8 mouse cellular contexts compared by ENCODE assay signal in the genomic region with DNA sequence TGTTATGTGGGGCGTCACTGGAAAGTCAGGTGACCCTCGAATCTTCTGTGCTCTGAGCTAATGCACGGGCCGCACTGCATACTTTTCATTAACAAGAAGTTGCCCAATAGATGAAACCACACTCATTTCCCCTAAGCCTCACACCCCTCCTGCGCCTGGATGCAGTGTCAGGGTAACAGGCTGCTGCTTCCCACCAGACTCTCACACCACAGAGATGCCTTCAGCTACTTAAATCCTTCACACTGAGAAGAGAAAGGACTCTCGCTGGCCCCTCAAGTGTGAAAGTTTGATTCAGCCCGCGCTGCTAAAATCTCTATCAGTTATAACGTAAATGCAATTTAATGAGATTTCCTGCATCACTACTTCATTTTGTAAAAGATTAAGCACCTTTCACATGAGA. TPM values are rescaled to one million over a fixed set of nuclear protein-coding genes. Genes with fewer than 3 reads are reported as not detected.
DNase-seq lines count a peak whose midpoint lies in the region; ATAC-seq lines count a peak whose summit lies in the region.

No protein-coding gene starts in this region.

- DNase-seq in right cerebral cortex, postnatal 4 days = peak; percentile 8
- DNase-seq in right cerebral cortex, postnatal 14 days = no peak
- peak; percentile 8 for DNase-seq in kidney, postnatal 14 days
- DNase-seq in layer of hippocampus, adult 11-12 months (ENCODE audit: low spot score) = no peak
- no peak for DNase-seq in thymus, postnatal 25 days
- no peak for DNase-seq in spleen, postnatal 36 days (ENCODE audit: low spot score in 2 of 2)

- peaks cover 12% of the 10 kb centered on the region for H3K4me1 ChIP-seq in forebrain, embryonic 16.5 days (replicated peaks; ENCODE audit: control insufficient read depth, insufficient read depth, low read length)
- peaks cover 12% of the 10 kb centered on the region for H3K4me1 ChIP-seq in midbrain, embryonic 16.5 days (ENCODE audit: control insufficient read depth, insufficient read depth, low read length)

- no peaks in the 10 kb centered on the region for H3K27me3 ChIP-seq in forebrain, embryonic 16.5 days (replicated peaks; ENCODE audit: control insufficient read depth, insufficient read depth, low read length)
- H3K27me3 ChIP-seq in midbrain, embryonic 16.5 days (ENCODE audit: control insufficient read depth, insufficient read depth, low read depth, low read length) = no peaks in the 10 kb centered on the region

- H3K4me3 ChIP-seq in forebrain, embryonic 16.5 days (replicated peaks; ENCODE audit: low read length) = peak overlapping the region; percentile 30
- H3K4me3 ChIP-seq in midbrain, embryonic 16.5 days (ENCODE audit: low read depth, low read length) = peak overlapping the region; percentile 37

- no peaks in the 10 kb centered on the region for H3K36me3 ChIP-seq in forebrain, embryonic 16.5 days (ENCODE audit: control insufficient read depth, insufficient read depth)
- H3K36me3 ChIP-seq in midbrain, embryonic 16.5 days (ENCODE audit: control insufficient read depth, insufficient read depth, low read length) = no peaks in the 10 kb centered on the region

- H3K9ac ChIP-seq in forebrain, embryonic 16.5 days (replicated peaks; ENCODE audit: low read depth, low read length) = peak overlapping the region; percentile 32
- 0 out of 2 replicates have a peak overlapping the region, but pooled peaks have one; percentile 53 for H3K9ac ChIP-seq in midbrain, embryonic 16.5 days (ENCODE audit: low read depth, low read length)

- H3K9me3 ChIP-seq in forebrain, embryonic 16.5 days (ENCODE audit: control insufficient read depth, low read length) = no peaks in the 10 kb centered on the region
- H3K9me3 ChIP-seq in midbrain, embryonic 16.5 days (replicated peaks; ENCODE audit: control insufficient read depth, low read length, poor library complexity, severe bottlenecking) = no peaks in the 10 kb centered on the region

- H3K27ac ChIP-seq in forebrain, embryonic 16.5 days (ENCODE audit: low read length) = no peak overlapping the region
- peak overlapping the region; percentile 73 for H3K27ac ChIP-seq in midbrain, embryonic 16.5 days (ENCODE audit: low read length)

- peak overlapping the region; percentile 61 for H3K4me2 ChIP-seq in forebrain, embryonic 16.5 days (ENCODE audit: low read length)
- peak overlapping the region; percentile 73 for H3K4me2 ChIP-seq in midbrain, embryonic 16.5 days (ENCODE audit: low read length)

- ATAC-seq in forebrain, embryonic 16.5 days = peak; percentile 76
- ATAC-seq in midbrain, embryonic 16.5 days = peak; percentile 84

- WGBS in forebrain, embryonic 16.5 days = 4% methylated on average over 9 of the region's 9 CpGs
- 4% methylated on average over 9 of the region's 9 CpGs for WGBS in midbrain, embryonic 16.5 days

RNA-seq across cellular contexts. Expression of gene Ednrb, which starts 54.5 kb away (rescaled TPM):
- 46.1 and 61.4 TPM in 2 replicates for polyA plus RNA-seq in forebrain, embryonic 16.5 days (2015; fragmentation: Nextera tagmentation; extraction: Ambion mirVana)
- polyA plus RNA-seq in midbrain, embryonic 16.5 days (2015; fragmentation: Nextera tagmentation; extraction: Ambion mirVana) = 81.5 and 114 TPM in 2 replicates

Comparison
In these comparisons a context has a peak if more than half of its experiments do, and no peak if none do; other contexts are left out.
1. DNase-seq: peak in right cerebral cortex, postnatal 4 days (single experiment) and kidney, postnatal 14 days (single experiment); none in right cerebral cortex, postnatal 14 days (single experiment), layer of hippocampus, adult 11-12 months (single experiment), thymus, postnatal 25 days (single experiment) and spleen, postnatal 36 days (0 of 2).